Mouse (Mus musculus) spleen, postnatal 14 days (tissue): Measurements from ENCODE around the gene Thsd4.
"Not testable (repeated sequence)": the region's sequence is repeated elsewhere in the genome, so short reads cannot be mapped to it uniquely, and the experiment has no call there.

Experiments used
- DNase-seq, 2 experiments: peaks; one replicate each; pipeline ENCODE4 v3.0.0; 2021 to 2022; ENCODE audit warnings: low spot score in 2 of 2

The Thsd4 gene

GRCm38 (mm10) chr9:59945241-59945640 is 576.6 kb downstream of the Thsd4 start:
- no peak for DNase-seq

- no peak for DNase-seq
Observed at GRCm38 (mm10) chr9:59943826-59944225, 578.0 kb downstream of the Thsd4 start.

GRCm38 (mm10) chr9:59942501-59943085 is 579.3 kb downstream of the Thsd4 start:
- DNase-seq = no peak

GRCm38 (mm10) chr9:59941885-59942350 is 579.9 kb downstream of the Thsd4 start:
- DNase-seq = no peak

- DNase-seq = no peak
Observed at GRCm38 (mm10) chr9:59940913-59941884, 580.6 kb downstream of the Thsd4 start.

- DNase-seq = no peak
Observed at GRCm38 (mm10) chr9:59939691-59940090, 582.2 kb downstream of the Thsd4 start.

- DNase-seq = no peak
Observed at GRCm38 (mm10) chr9:59938529-59938928, 583.3 kb downstream of the Thsd4 start.

- DNase-seq = not testable (repeated sequence)
Observed at GRCm38 (mm10) chr9:59935866-59936265, 586.0 kb downstream of the Thsd4 start.

- DNase-seq = no peak
Observed at GRCm38 (mm10) chr9:59930248-59930647, 591.6 kb downstream of the Thsd4 start.
